Mouse (Mus musculus): Measurements from ENCODE around the gene Gpd1.
A peak's percentile ranks its signal among the peaks of the same experiment; 100 is the strongest.
"Not testable (repeated sequence)": the region's sequence is repeated elsewhere in the genome, so short reads cannot be mapped to it uniquely, and the experiment has no call there.

The Gpd1 gene

GRCm38 (mm10) chr15:99721921-99722743, 4.8 kb downstream of the Gpd1 start:
- no peak for DNase-seq (ENCODE audit: low read depth, low spot score)

GRCm38 (mm10) chr15:99723120-99723514, 5.8 kb downstream of the Gpd1 start:
- DNase-seq (ENCODE audit: low read depth, low spot score) = no peak

GRCm38 (mm10) chr15:99723515-99724291, 6.4 kb downstream of the Gpd1 start:
- peak; percentile 91 for DNase-seq (ENCODE audit: low read depth, low spot score)

- peak; percentile 96 for DNase-seq (ENCODE audit: low read depth, low spot score)
Observed at GRCm38 (mm10) chr15:99724292-99725021, 7.1 kb downstream of the Gpd1 start.

GRCm38 (mm10) chr15:99725341-99726155, 8.2 kb downstream of the Gpd1 start, which contains the start of gene Cox14:
Cox14 (plus strand) TSS chr15:99725618.
- peak; percentile 99 for DNase-seq (ENCODE audit: low read depth, low spot score)

GRCm38 (mm10) chr15:99726549-99726948, 9.2 kb downstream of the Gpd1 start:
- DNase-seq (ENCODE audit: low read depth, low spot score) = no peak

GRCm38 (mm10) chr15:99727039-99727438, 9.7 kb downstream of the Gpd1 start:
- DNase-seq (ENCODE audit: low read depth, low spot score) = not testable (repeated sequence)

GRCm38 (mm10) chr15:99727525-99727924, 10.2 kb downstream of the Gpd1 start:
- no peak for DNase-seq (ENCODE audit: low read depth, low spot score)

- DNase-seq (ENCODE audit: low read depth, low spot score) = no peak
Observed at GRCm38 (mm10) chr15:99728211-99728610, 10.9 kb downstream of the Gpd1 start.

- no peak for DNase-seq (ENCODE audit: low read depth, low spot score)
Observed at GRCm38 (mm10) chr15:99729056-99729783, 11.9 kb downstream of the Gpd1 start.

- DNase-seq (ENCODE audit: low read depth, low spot score) = no peak
Observed at GRCm38 (mm10) chr15:99731167-99731566, 13.9 kb downstream of the Gpd1 start.

GRCm38 (mm10) chr15:99731678-99732077, 14.4 kb downstream of the Gpd1 start:
- no peak for DNase-seq (ENCODE audit: low read depth, low spot score)

- no peak for DNase-seq (ENCODE audit: low read depth, low spot score)
Observed at GRCm38 (mm10) chr15:99733186-99733585, 15.9 kb downstream of the Gpd1 start.

GRCm38 (mm10) chr15:99735631-99736030, 18.3 kb downstream of the Gpd1 start:
- no peak for DNase-seq (ENCODE audit: low read depth, low spot score)

GRCm38 (mm10) chr15:99736675-99737074, 19.4 kb downstream of the Gpd1 start:
- DNase-seq (ENCODE audit: low read depth, low spot score) = no peak

- no peak for DNase-seq (ENCODE audit: low read depth, low spot score)
Observed at GRCm38 (mm10) chr15:99740229-99740628, 22.9 kb downstream of the Gpd1 start.

GRCm38 (mm10) chr15:99754204-99754603, 36.9 kb downstream of the Gpd1 start:
- no peak for DNase-seq (ENCODE audit: low read depth, low spot score)

- no peak for DNase-seq (ENCODE audit: low read depth, low spot score)
Observed at GRCm38 (mm10) chr15:99767467-99767866, 50.2 kb downstream of the Gpd1 start.

- no peak for DNase-seq (ENCODE audit: low read depth, low spot score)
Observed at GRCm38 (mm10) chr15:99768761-99769160, 51.4 kb downstream of the Gpd1 start.

- DNase-seq (ENCODE audit: low read depth, low spot score) = no peak
Observed at GRCm38 (mm10) chr15:99771004-99771500, 53.7 kb downstream of the Gpd1 start.

Data from skeletal muscle tissue, adult 2 months (tissue).